Mouse (Mus musculus): Measurements from ENCODE around the gene Zdhhc1. TPM values are rescaled to one million over a fixed set of nuclear protein-coding genes. Genes with fewer than 3 reads are reported as not detected.

Gene Zdhhc1
- polyA plus RNA-seq, 1 experiment from 2014 or later = 45.3 TPM

- 64% methylated on average over 2 of the region's 2 CpGs for WGBS
- no peak for ATAC-seq (ENCODE audit: low FRiP score, low read depth)
- Histone ChIP-seq H3K4me1 (peaks cover 9% of the 10 kb centered on the region), H3K27ac (no peak overlapping the region), H3K36me3 (peaks cover 56% of the 10 kb centered on the region), H3K4me2 (replicated peaks) (no peak overlapping the region), H3K9me3 (no peaks in the 10 kb centered on the region), H3K27me3 (no peaks in the 10 kb centered on the region), H3K4me3 (no peak overlapping the region), H3K9ac (no peak overlapping the region)
Observed at GRCm38 (mm10) chr8:105531774-105532173, 35.1 kb upstream of the Zdhhc1 start.

- H3K4me1 ChIP-seq = peaks cover 9% of the 10 kb centered on the region
- H3K9me3 ChIP-seq = no peaks in the 10 kb centered on the region
- no peak overlapping the region for H3K27ac ChIP-seq
- peaks cover 61% of the 10 kb centered on the region for H3K36me3 ChIP-seq
- no peaks in the 10 kb centered on the region for H3K27me3 ChIP-seq
- no peak overlapping the region for H3K4me2 ChIP-seq (replicated peaks)
- no peak for ATAC-seq (ENCODE audit: low FRiP score, low read depth)
- no peak overlapping the region for H3K4me3 ChIP-seq
- 95% methylated on average over 3 of the region's 3 CpGs for WGBS
- H3K9ac ChIP-seq = no peak overlapping the region
Observed at GRCm38 (mm10) chr8:105529271-105529670, 32.6 kb upstream of the Zdhhc1 start.

GRCm38 (mm10) chr8:105528206-105528605, 31.5 kb upstream of the Zdhhc1 start:
- Histone ChIP-seq H3K4me2 (replicated peaks) (no peak overlapping the region), H3K4me1 (no peaks in the 10 kb centered on the region; the same call in 1 of the 2 replicates), H3K9me3 (no peaks in the 10 kb centered on the region), H3K27ac (no peak overlapping the region), H3K4me3 (no peak overlapping the region), H3K27me3 (no peaks in the 10 kb centered on the region), H3K9ac (no peak overlapping the region), H3K36me3 (peaks cover 70% of the 10 kb centered on the region)
- WGBS = 88% methylated on average over 1 of the region's 1 CpGs
- ATAC-seq (ENCODE audit: low FRiP score, low read depth) = no peak

- WGBS = 62% methylated on average over 2 of the region's 2 CpGs
- Histone ChIP-seq H3K9me3 (no peaks in the 10 kb centered on the region), H3K9ac (no peak overlapping the region), H3K36me3 (peaks cover 81% of the 10 kb centered on the region), H3K4me2 (replicated peaks) (no peak overlapping the region), H3K27ac (no peak overlapping the region), H3K27me3 (no peaks in the 10 kb centered on the region), H3K4me1 (0 out of 2 replicates have a peak, but pooled peaks cover 2% of the 10 kb centered on the region), H3K4me3 (no peak overlapping the region)
- no peak for ATAC-seq (ENCODE audit: low FRiP score, low read depth)
Observed at GRCm38 (mm10) chr8:105527110-105527509, 30.4 kb upstream of the Zdhhc1 start.

- Histone ChIP-seq H3K36me3 (peaks cover 51% of the 10 kb centered on the region), H3K9ac (no peak overlapping the region), H3K4me2 (replicated peaks) (no peak overlapping the region), H3K9me3 (no peaks in the 10 kb centered on the region), H3K4me3 (no peak overlapping the region), H3K27me3 (peaks cover under 1% of the 10 kb centered on the region; the same call in 1 of the 2 replicates), H3K4me1 (peaks cover 42% of the 10 kb centered on the region), H3K27ac (no peak overlapping the region)
- WGBS = 58% methylated on average over 9 of the region's 9 CpGs
- ATAC-seq (ENCODE audit: low FRiP score, low read depth) = no peak
Observed at GRCm38 (mm10) chr8:105522890-105523289, 26.2 kb upstream of the Zdhhc1 start.

GRCm38 (mm10) chr8:105521995-105522769, 25.5 kb upstream of the Zdhhc1 start:
- H3K27me3 ChIP-seq = peaks cover 6% of the 10 kb centered on the region

GRCm38 (mm10) chr8:105521061-105521460, 24.4 kb upstream of the Zdhhc1 start:
- H3K4me2 ChIP-seq (replicated peaks) = peak overlapping the region; percentile 99
- peak overlapping the region; percentile 36; the same call in 1 of the 2 replicates for H3K9ac ChIP-seq
- peaks cover 60% of the 10 kb centered on the region for H3K4me1 ChIP-seq
- H3K27me3 ChIP-seq = peaks cover 12% of the 10 kb centered on the region
- no peak overlapping the region for H3K4me3 ChIP-seq
- ATAC-seq (ENCODE audit: low FRiP score, low read depth) = no peak
- WGBS = 5% methylated on average over 3 of the region's 3 CpGs
- peaks cover 41% of the 10 kb centered on the region for H3K36me3 ChIP-seq
- H3K9me3 ChIP-seq = no peaks in the 10 kb centered on the region
- 0 out of 2 replicates have a peak overlapping the region, but pooled peaks have one; percentile 7 for H3K27ac ChIP-seq

More at GRCm38 (mm10) chr8:105521995-105522769, 25.5 kb upstream of the Zdhhc1 start:
- Histone ChIP-seq H3K36me3 (peaks cover 44% of the 10 kb centered on the region), H3K9me3 (no peaks in the 10 kb centered on the region), H3K4me3 (no peak overlapping the region), H3K4me2 (replicated peaks) (no peak overlapping the region), H3K9ac (no peak overlapping the region), H3K27ac (no peak overlapping the region), H3K4me1 (peaks cover 49% of the 10 kb centered on the region)
- 74% methylated on average over 21 of the region's 21 CpGs for WGBS
- ATAC-seq (ENCODE audit: low FRiP score, low read depth) = no peak

- H3K9me3 ChIP-seq = no peaks in the 10 kb centered on the region
- 24% methylated on average over 5 of the region's 5 CpGs for WGBS
- 0 out of 2 replicates have a peak overlapping the region, but pooled peaks have one; percentile 5 for H3K4me3 ChIP-seq
- 0 out of 2 replicates have a peak overlapping the region, but pooled peaks have one; percentile 7 for H3K27ac ChIP-seq
- H3K4me2 ChIP-seq (replicated peaks) = peak overlapping the region; percentile 99
- peaks cover 37% of the 10 kb centered on the region for H3K36me3 ChIP-seq
- no peak overlapping the region for H3K9ac ChIP-seq
- no peak for ATAC-seq (ENCODE audit: low FRiP score, low read depth)
- H3K4me1 ChIP-seq = peaks cover 63% of the 10 kb centered on the region
- peaks cover 12% of the 10 kb centered on the region for H3K27me3 ChIP-seq
Observed at GRCm38 (mm10) chr8:105520521-105520920, 23.8 kb upstream of the Zdhhc1 start.

GRCm38 (mm10) chr8:105519591-105519990, 22.9 kb upstream of the Zdhhc1 start:
- Histone ChIP-seq H3K4me2 (replicated peaks) (peak overlapping the region; percentile 99), H3K4me3 (peak overlapping the region; percentile 64), H3K4me1 (peaks cover 66% of the 10 kb centered on the region), H3K27me3 (peaks cover 12% of the 10 kb centered on the region), H3K27ac (no peak overlapping the region; the same call in 1 of the 2 replicates), H3K9me3 (no peaks in the 10 kb centered on the region), H3K9ac (peak overlapping the region; percentile 80), H3K36me3 (peaks cover 28% of the 10 kb centered on the region)
- no peak for ATAC-seq (ENCODE audit: low FRiP score, low read depth)
- 2% methylated on average over 2 of the region's 2 CpGs for WGBS

- H3K27ac ChIP-seq = peak within 1 kb of the TSS; percentile 69
- WGBS = 1% methylated on average over 66 of the region's 68 CpGs
- peak; percentile 49 for ATAC-seq (ENCODE audit: low FRiP score, low read depth)
- no peaks in the 10 kb centered on the region for H3K9me3 ChIP-seq
- peak within 1 kb of the TSS; percentile 64 for H3K4me3 ChIP-seq
- H3K27me3 ChIP-seq = peaks cover 12% of the 10 kb centered on the region
- H3K9ac ChIP-seq = peak within 1 kb of the TSS; percentile 80
- H3K4me2 ChIP-seq (replicated peaks) = peak within 1 kb of the TSS; percentile 99
- H3K4me1 ChIP-seq = peaks cover 74% of the 10 kb centered on the region
- H3K36me3 ChIP-seq = peaks cover 19% of the 10 kb centered on the region
Observed at GRCm38 (mm10) chr8:105518436-105519313, 22.0 kb upstream of the Zdhhc1 start, which contains the start of gene Hsd11b2. TSS of gene Hsd11b2 (plus strand) at chr8:105518755.

GRCm38 (mm10) chr8:105517346-105517745, 20.6 kb upstream of the Zdhhc1 start:
- peaks cover 7% of the 10 kb centered on the region; the same call in 1 of the 2 replicates for H3K36me3 ChIP-seq
- H3K27me3 ChIP-seq = peaks cover 12% of the 10 kb centered on the region
- H3K4me3 ChIP-seq = no peak overlapping the region
- H3K4me2 ChIP-seq (replicated peaks) = peak overlapping the region; percentile 21; the same call in 1 of the 2 replicates
- no peak for ATAC-seq (ENCODE audit: low FRiP score, low read depth)
- H3K9ac ChIP-seq = no peak overlapping the region
- peaks cover 74% of the 10 kb centered on the region for H3K4me1 ChIP-seq
- H3K9me3 ChIP-seq = no peaks in the 10 kb centered on the region
- H3K27ac ChIP-seq = no peak overlapping the region
- 42% methylated on average over 8 of the region's 8 CpGs for WGBS

Measured in limb, embryonic 13.5 days (tissue).